Mouse (Mus musculus): ENCODE measurements around the gene Myo6. TPM values are rescaled to one million over a fixed set of nuclear protein-coding genes. Genes with fewer than 3 reads are reported as not detected.

Gene Myo6
- polyA plus RNA-seq, 1 experiment from 2014 or later, result 14.0 TPM

- no peaks in the 10 kb centered on the region for H3K27me3 ChIP-seq (replicated peaks; ENCODE audit: control insufficient read depth, insufficient read depth, low read length)
- no peaks in the 10 kb centered on the region for H3K36me3 ChIP-seq (ENCODE audit: control insufficient read depth, insufficient read depth)
- H3K4me2 ChIP-seq (ENCODE audit: low read length), result peak overlapping the region; percentile 68
- ATAC-seq, result no peak
- peak overlapping the region; percentile 87 for H3K4me3 ChIP-seq (replicated peaks; ENCODE audit: low read length)
- 2% methylated on average over 13 of the region's 13 CpGs for WGBS
- H3K27ac ChIP-seq (ENCODE audit: low read length), result no peak overlapping the region
- H3K9ac ChIP-seq (replicated peaks; ENCODE audit: low read depth, low read length), result peak overlapping the region; percentile 70
- peaks cover 5% of the 10 kb centered on the region; the same call in 1 of the 2 replicates for H3K4me1 ChIP-seq (replicated peaks; ENCODE audit: control insufficient read depth, insufficient read depth, low read length)
- H3K9me3 ChIP-seq (ENCODE audit: control insufficient read depth, low read length), result no peaks in the 10 kb centered on the region
Observed at GRCm38 (mm10) chr9:80164191-80164590, 640 bp upstream of the Myo6 start.

GRCm38 (mm10) chr9:80165690-80166089 is 859 bp downstream of the Myo6 start:
- peak overlapping the region; percentile 24 for H3K4me3 ChIP-seq (replicated peaks; ENCODE audit: low read length)
- 49% methylated on average over 9 of the region's 9 CpGs for WGBS

GRCm38 (mm10) chr9:80166425-80166824 is 1.6 kb downstream of the Myo6 start:
- no peaks in the 10 kb centered on the region for H3K27me3 ChIP-seq (replicated peaks; ENCODE audit: control insufficient read depth, insufficient read depth, low read length)
- 0 out of 2 replicates have a peak, but pooled peaks cover 5% of the 10 kb centered on the region for H3K4me1 ChIP-seq (replicated peaks; ENCODE audit: control insufficient read depth, insufficient read depth, low read length)
- no peak overlapping the region for H3K9ac ChIP-seq (replicated peaks; ENCODE audit: low read depth, low read length)
- no peaks in the 10 kb centered on the region for H3K9me3 ChIP-seq (ENCODE audit: control insufficient read depth, low read length)
- no peak overlapping the region for H3K27ac ChIP-seq (ENCODE audit: low read length)
- no peaks in the 10 kb centered on the region for H3K36me3 ChIP-seq (ENCODE audit: control insufficient read depth, insufficient read depth)
- 87% methylated on average over 6 of the region's 6 CpGs for WGBS
- ATAC-seq, result no peak
- no peak overlapping the region for H3K4me3 ChIP-seq (replicated peaks; ENCODE audit: low read length)
- H3K4me2 ChIP-seq (ENCODE audit: low read length), result no peak overlapping the region

More at GRCm38 (mm10) chr9:80165690-80166089, 859 bp downstream of the Myo6 start:
- Histone ChIP-seq H3K4me2 (ENCODE audit: low read length) (peak overlapping the region; percentile 43), H3K27ac (ENCODE audit: low read length) (no peak overlapping the region), H3K36me3 (ENCODE audit: control insufficient read depth, insufficient read depth) (no peaks in the 10 kb centered on the region), H3K9ac (replicated peaks; ENCODE audit: low read depth, low read length) (no peak overlapping the region), H3K27me3 (replicated peaks; ENCODE audit: control insufficient read depth, insufficient read depth, low read length) (no peaks in the 10 kb centered on the region), H3K9me3 (ENCODE audit: control insufficient read depth, low read length) (no peaks in the 10 kb centered on the region), H3K4me1 (replicated peaks; ENCODE audit: control insufficient read depth, insufficient read depth, low read length) (peaks cover 5% of the 10 kb centered on the region; the same call in 1 of the 2 replicates)
- ATAC-seq, result no peak

GRCm38 (mm10) chr9:80167089-80167488 is 2.3 kb downstream of the Myo6 start:
- Histone ChIP-seq H3K4me1 (replicated peaks; ENCODE audit: control insufficient read depth, insufficient read depth, low read length) (0 out of 2 replicates have a peak, but pooled peaks cover 5% of the 10 kb centered on the region), H3K27me3 (replicated peaks; ENCODE audit: control insufficient read depth, insufficient read depth, low read length) (no peaks in the 10 kb centered on the region), H3K36me3 (ENCODE audit: control insufficient read depth, insufficient read depth) (no peaks in the 10 kb centered on the region), H3K4me2 (ENCODE audit: low read length) (no peak overlapping the region), H3K9me3 (ENCODE audit: control insufficient read depth, low read length) (no peaks in the 10 kb centered on the region), H3K4me3 (replicated peaks; ENCODE audit: low read length) (no peak overlapping the region), H3K27ac (ENCODE audit: low read length) (no peak overlapping the region), H3K9ac (replicated peaks; ENCODE audit: low read depth, low read length) (no peak overlapping the region)
- ATAC-seq, result no peak
- WGBS, result 84% methylated on average over 4 of the region's 4 CpGs

- WGBS, result 66% methylated on average over 9 of the region's 9 CpGs
- ATAC-seq, result no peak
- Histone ChIP-seq H3K4me2 (ENCODE audit: low read length) (no peak overlapping the region), H3K9ac (replicated peaks; ENCODE audit: low read depth, low read length) (no peak overlapping the region), H3K27ac (ENCODE audit: low read length) (no peak overlapping the region), H3K4me1 (replicated peaks; ENCODE audit: control insufficient read depth, insufficient read depth, low read length) (peaks cover 5% of the 10 kb centered on the region; the same call in 1 of the 2 replicates), H3K9me3 (ENCODE audit: control insufficient read depth, low read length) (no peaks in the 10 kb centered on the region), H3K27me3 (replicated peaks; ENCODE audit: control insufficient read depth, insufficient read depth, low read length) (no peaks in the 10 kb centered on the region), H3K36me3 (ENCODE audit: control insufficient read depth, insufficient read depth) (no peaks in the 10 kb centered on the region), H3K4me3 (replicated peaks; ENCODE audit: low read length) (no peak overlapping the region)
Observed at GRCm38 (mm10) chr9:80169551-80169950, 4.7 kb downstream of the Myo6 start.

GRCm38 (mm10) chr9:80171241-80171640 is 6.4 kb downstream of the Myo6 start:
- H3K4me3 ChIP-seq (replicated peaks; ENCODE audit: low read length), result no peak overlapping the region
- no peak for ATAC-seq
- H3K27me3 ChIP-seq (replicated peaks; ENCODE audit: control insufficient read depth, insufficient read depth, low read length), result no peaks in the 10 kb centered on the region
- H3K27ac ChIP-seq (ENCODE audit: low read length), result no peak overlapping the region
- H3K4me1 ChIP-seq (replicated peaks; ENCODE audit: control insufficient read depth, insufficient read depth, low read length), result peaks cover 3% of the 10 kb centered on the region; the same call in 1 of the 2 replicates
- H3K9me3 ChIP-seq (ENCODE audit: control insufficient read depth, low read length), result no peaks in the 10 kb centered on the region
- no peak overlapping the region for H3K9ac ChIP-seq (replicated peaks; ENCODE audit: low read depth, low read length)
- no peak overlapping the region for H3K4me2 ChIP-seq (ENCODE audit: low read length)
- H3K36me3 ChIP-seq (ENCODE audit: control insufficient read depth, insufficient read depth), result no peaks in the 10 kb centered on the region

- Histone ChIP-seq H3K36me3 (ENCODE audit: control insufficient read depth, insufficient read depth) (no peaks in the 10 kb centered on the region), H3K27me3 (replicated peaks; ENCODE audit: control insufficient read depth, insufficient read depth, low read length) (no peaks in the 10 kb centered on the region), H3K4me1 (replicated peaks; ENCODE audit: control insufficient read depth, insufficient read depth, low read length) (peaks cover 3% of the 10 kb centered on the region; the same call in 1 of the 2 replicates), H3K9me3 (ENCODE audit: control insufficient read depth, low read length) (no peaks in the 10 kb centered on the region), H3K4me3 (replicated peaks; ENCODE audit: low read length) (no peak overlapping the region), H3K9ac (replicated peaks; ENCODE audit: low read depth, low read length) (no peak overlapping the region), H3K4me2 (ENCODE audit: low read length) (no peak overlapping the region), H3K27ac (ENCODE audit: low read length) (no peak overlapping the region)
- 60% methylated on average over 8 of the region's 8 CpGs for WGBS
- ATAC-seq, result no peak
Observed at GRCm38 (mm10) chr9:80172396-80173222, 7.8 kb downstream of the Myo6 start.

- H3K9me3 ChIP-seq (ENCODE audit: control insufficient read depth, low read length), result no peaks in the 10 kb centered on the region
- H3K4me3 ChIP-seq (replicated peaks; ENCODE audit: low read length), result no peak overlapping the region
- no peak overlapping the region for H3K9ac ChIP-seq (replicated peaks; ENCODE audit: low read depth, low read length)
- peaks cover 3% of the 10 kb centered on the region; the same call in 1 of the 2 replicates for H3K4me1 ChIP-seq (replicated peaks; ENCODE audit: control insufficient read depth, insufficient read depth, low read length)
- WGBS, result 35% methylated on average over 9 of the region's 9 CpGs
- H3K27me3 ChIP-seq (replicated peaks; ENCODE audit: control insufficient read depth, insufficient read depth, low read length), result no peaks in the 10 kb centered on the region
- no peak overlapping the region for H3K27ac ChIP-seq (ENCODE audit: low read length)
- ATAC-seq, result peak; percentile 57
- H3K36me3 ChIP-seq (ENCODE audit: control insufficient read depth, insufficient read depth), result no peaks in the 10 kb centered on the region
- no peak overlapping the region for H3K4me2 ChIP-seq (ENCODE audit: low read length)
Observed at GRCm38 (mm10) chr9:80173629-80174028, 8.8 kb downstream of the Myo6 start.

GRCm38 (mm10) chr9:80176696-80177478 is 12.1 kb downstream of the Myo6 start:
- Histone ChIP-seq H3K9me3 (ENCODE audit: control insufficient read depth, low read length) (no peaks in the 10 kb centered on the region), H3K4me1 (replicated peaks; ENCODE audit: control insufficient read depth, insufficient read depth, low read length) (peaks cover 3% of the 10 kb centered on the region; the same call in 1 of the 2 replicates), H3K9ac (replicated peaks; ENCODE audit: low read depth, low read length) (no peak overlapping the region), H3K36me3 (ENCODE audit: control insufficient read depth, insufficient read depth) (no peaks in the 10 kb centered on the region), H3K4me3 (replicated peaks; ENCODE audit: low read length) (no peak overlapping the region), H3K27me3 (replicated peaks; ENCODE audit: control insufficient read depth, insufficient read depth, low read length) (no peaks in the 10 kb centered on the region), H3K27ac (ENCODE audit: low read length) (no peak overlapping the region), H3K4me2 (ENCODE audit: low read length) (no peak overlapping the region)
- 63% methylated on average over 13 of the region's 13 CpGs for WGBS
- no peak for ATAC-seq
